Mouse (Mus musculus): ENCODE data around the gene Faxc. TPM values are rescaled to one million over a fixed set of nuclear protein-coding genes. Genes with fewer than 3 reads are reported as not detected.

The Faxc gene
- 20.9 and 21.4 TPM in 2 replicates for polyA plus RNA-seq (2014; fragmentation: Nextera tagmentation; extraction: Ambion mirVana)

DNA sequence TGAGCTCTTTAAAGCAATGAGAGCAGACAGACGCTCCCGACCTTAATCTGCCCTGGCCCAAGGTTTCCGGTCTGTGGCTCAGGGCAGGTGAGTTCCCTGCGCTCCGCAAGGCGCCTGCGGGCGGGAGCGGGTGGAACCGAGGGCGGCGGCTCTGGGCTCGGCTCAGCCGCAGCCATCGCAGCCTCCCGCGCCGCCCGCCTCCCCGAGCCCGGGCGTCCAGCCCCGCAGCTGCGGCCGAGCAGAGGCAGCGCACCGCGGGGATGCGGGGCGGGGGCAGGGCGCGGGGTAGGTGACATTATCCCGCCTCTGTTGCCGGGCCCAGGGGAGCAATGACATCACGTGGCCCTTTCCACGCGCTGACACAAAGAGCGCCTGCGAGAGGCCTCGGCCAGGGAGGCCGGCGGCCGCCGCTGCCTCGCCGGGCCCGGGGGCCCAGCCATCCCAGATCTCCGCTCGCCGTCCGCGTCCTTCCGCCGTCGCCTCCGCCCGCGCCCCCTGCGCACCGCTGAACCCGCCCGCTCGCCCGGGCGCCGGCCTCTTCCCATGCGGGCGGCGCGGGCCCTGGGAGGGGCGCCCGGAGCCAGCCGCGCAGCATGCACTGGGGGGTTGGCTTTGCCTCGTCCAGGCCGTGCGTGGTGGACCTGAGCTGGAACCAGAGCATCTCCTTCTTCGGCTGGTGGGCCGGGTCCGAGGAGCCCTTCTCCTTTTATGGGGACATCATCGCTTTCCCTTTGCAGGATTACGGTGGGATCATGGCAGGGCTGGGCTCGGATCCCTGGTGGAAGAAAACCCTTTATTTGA, at the start of gene Faxc:
TSS of gene Faxc (plus strand) at position 359 of the 801 bp plus-strand sequence.
- H3K4me3 ChIP-seq (ENCODE audit: low read depth, low read length) = peak within 1 kb of the TSS; percentile 76
- ATAC-seq (ENCODE audit: low FRiP score) = peak; percentile 92
- 1% methylated on average over 55 of the region's 83 CpGs for WGBS

DNA sequence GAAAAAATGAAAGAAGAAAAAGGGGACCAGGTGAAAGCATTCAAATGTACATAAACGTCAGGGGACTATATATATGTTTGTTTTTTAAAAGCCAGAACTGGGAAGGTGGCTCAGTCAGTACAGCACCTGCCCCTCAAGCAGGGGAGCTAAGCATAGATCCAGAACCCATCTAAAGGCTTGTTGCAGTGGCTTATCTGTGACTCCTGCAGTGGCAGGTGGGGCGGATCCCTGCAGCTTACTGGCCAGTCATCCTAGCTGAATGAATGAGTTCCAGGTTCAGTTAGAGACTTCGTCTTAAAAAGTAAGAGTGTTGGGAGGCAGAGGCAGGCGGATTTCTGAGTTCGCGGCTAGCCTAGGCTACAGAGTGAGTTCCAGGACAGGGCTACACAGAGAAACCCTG, 48.3 kb upstream of the Faxc start:
- H3K9me3 ChIP-seq (ENCODE audit: control insufficient read depth, low read length) = no peaks in the 10 kb centered on the region
- no peak overlapping the region for H3K27ac ChIP-seq (ENCODE audit: low read depth, low read length)
- ATAC-seq (ENCODE audit: low FRiP score) (no peak), DNase-seq (ENCODE audit: low spot score, missing footprints) (no peak)
- 92% methylated on average over 6 of the region's 6 CpGs for WGBS
- H3K4me3 ChIP-seq (ENCODE audit: low read depth, low read length) = no peak overlapping the region
- H3K4me2 ChIP-seq = no peak overlapping the region
- H3K36me3 ChIP-seq (ENCODE audit: control insufficient read depth, insufficient read depth, low read length) = no peaks in the 10 kb centered on the region
- H3K4me1 ChIP-seq (ENCODE audit: control insufficient read depth, insufficient read depth, low read length) = no peaks in the 10 kb centered on the region
- H3K27me3 ChIP-seq (ENCODE audit: control insufficient read depth, insufficient read depth, low read length) = no peaks in the 10 kb centered on the region
- no peak overlapping the region for H3K9ac ChIP-seq (ENCODE audit: low read length)

More for the DNA sequence above, at the start of gene Faxc:
- peak; percentile 97 for DNase-seq (ENCODE audit: low spot score, missing footprints)
- Histone ChIP-seq H3K4me2 (peak within 1 kb of the TSS; percentile 85), H3K9ac (ENCODE audit: low read length) (peak within 1 kb of the TSS; percentile 99), H3K27ac (ENCODE audit: low read depth, low read length) (peak within 1 kb of the TSS; percentile 80), H3K36me3 (ENCODE audit: control insufficient read depth, insufficient read depth, low read length) (no peaks in the 10 kb centered on the region), H3K27me3 (ENCODE audit: control insufficient read depth, insufficient read depth, low read length) (no peaks in the 10 kb centered on the region), H3K9me3 (ENCODE audit: control insufficient read depth, low read length) (no peaks in the 10 kb centered on the region), H3K4me1 (ENCODE audit: control insufficient read depth, insufficient read depth, low read length) (peaks cover 13% of the 10 kb centered on the region; the same call in 1 of the 2 replicates)

DNA sequence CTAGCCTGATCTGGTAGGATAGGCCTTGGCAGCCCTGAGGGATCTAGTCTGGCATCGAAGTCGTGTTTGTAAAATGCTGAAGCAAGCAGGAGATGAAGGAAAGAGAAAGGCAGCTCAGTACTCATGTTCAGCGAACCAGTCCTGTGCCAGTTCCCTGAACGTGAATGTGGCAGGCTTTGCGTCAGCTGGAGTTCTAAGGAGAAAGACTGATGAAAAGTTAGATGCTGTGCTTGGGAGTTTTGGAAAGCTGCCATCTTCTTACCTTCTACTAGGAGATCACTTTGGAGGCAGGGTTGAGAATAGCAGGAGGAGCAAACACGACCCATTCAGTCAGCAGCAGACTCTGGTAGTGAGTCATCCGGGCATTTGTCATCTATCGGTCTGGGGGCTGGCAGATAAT, 45.3 kb upstream of the Faxc start:
- Histone ChIP-seq H3K27ac (ENCODE audit: low read depth, low read length) (no peak overlapping the region), H3K9ac (ENCODE audit: low read length) (no peak overlapping the region), H3K27me3 (ENCODE audit: control insufficient read depth, insufficient read depth, low read length) (no peaks in the 10 kb centered on the region), H3K9me3 (ENCODE audit: control insufficient read depth, low read length) (no peaks in the 10 kb centered on the region), H3K36me3 (ENCODE audit: control insufficient read depth, insufficient read depth, low read length) (no peaks in the 10 kb centered on the region), H3K4me2 (no peak overlapping the region), H3K4me3 (ENCODE audit: low read depth, low read length) (no peak overlapping the region), H3K4me1 (ENCODE audit: control insufficient read depth, insufficient read depth, low read length) (no peaks in the 10 kb centered on the region)
- WGBS = 92% methylated on average over 8 of the region's 8 CpGs
- ATAC-seq (ENCODE audit: low FRiP score) (no peak), DNase-seq (ENCODE audit: low spot score, missing footprints) (no peak)

DNA sequence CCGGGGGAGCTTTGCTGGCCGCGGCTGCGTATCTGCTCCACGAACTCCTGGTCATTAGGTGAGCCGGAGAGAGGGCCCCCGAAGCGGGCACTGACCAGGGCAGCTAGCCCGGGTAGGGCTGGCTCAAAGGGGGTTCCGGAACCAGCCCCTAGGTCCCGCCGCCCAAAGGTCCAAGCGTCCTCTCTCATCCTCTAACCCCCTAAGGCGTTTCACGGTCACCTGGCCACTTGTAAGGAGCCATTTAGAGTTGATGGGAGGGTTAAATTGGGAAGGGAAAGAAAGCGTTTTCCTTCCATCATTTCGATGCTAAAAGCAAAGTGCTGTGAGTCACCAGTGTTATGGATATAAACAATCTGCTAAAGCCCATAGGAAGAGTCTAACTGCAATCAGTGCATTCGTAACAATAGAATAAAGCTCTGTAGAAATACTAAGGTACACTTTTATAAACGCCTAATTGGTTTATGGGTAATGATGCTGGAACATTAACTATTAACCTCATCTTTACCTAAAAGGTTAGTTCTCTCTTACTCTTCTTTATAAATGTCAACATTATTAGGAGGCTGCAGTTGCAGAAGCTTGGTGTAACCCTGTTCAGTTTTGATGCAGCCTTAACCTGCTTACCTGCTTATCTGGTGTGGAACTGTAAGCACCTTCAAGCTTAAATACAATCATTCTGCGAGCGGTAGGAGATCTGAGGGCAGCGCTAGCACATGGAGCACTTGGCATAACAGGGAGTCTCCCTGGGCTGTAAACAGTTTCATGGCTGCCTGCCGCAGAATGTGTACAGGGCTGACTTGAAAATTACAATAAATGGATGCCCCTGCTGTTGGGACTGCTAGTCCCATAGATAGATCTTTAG, 872 bp downstream of the Faxc start:
- DNase-seq (ENCODE audit: low spot score, missing footprints) (peak; percentile 90), ATAC-seq (ENCODE audit: low FRiP score) (peak; percentile 57)
- no peaks in the 10 kb centered on the region for H3K27me3 ChIP-seq (ENCODE audit: control insufficient read depth, insufficient read depth, low read length)
- peak overlapping the region; percentile 80 for H3K27ac ChIP-seq (ENCODE audit: low read depth, low read length)
- peak overlapping the region; percentile 76 for H3K4me3 ChIP-seq (ENCODE audit: low read depth, low read length)
- WGBS = 19% methylated on average over 23 of the region's 23 CpGs
- peak overlapping the region; percentile 99 for H3K9ac ChIP-seq (ENCODE audit: low read length)
- H3K4me1 ChIP-seq (ENCODE audit: control insufficient read depth, insufficient read depth, low read length) = peaks cover 13% of the 10 kb centered on the region; the same call in 1 of the 2 replicates
- no peaks in the 10 kb centered on the region for H3K9me3 ChIP-seq (ENCODE audit: control insufficient read depth, low read length)
- H3K4me2 ChIP-seq = peak overlapping the region; percentile 85
- H3K36me3 ChIP-seq (ENCODE audit: control insufficient read depth, insufficient read depth, low read length) = no peaks in the 10 kb centered on the region; the same call in 1 of the 2 replicates

DNA sequence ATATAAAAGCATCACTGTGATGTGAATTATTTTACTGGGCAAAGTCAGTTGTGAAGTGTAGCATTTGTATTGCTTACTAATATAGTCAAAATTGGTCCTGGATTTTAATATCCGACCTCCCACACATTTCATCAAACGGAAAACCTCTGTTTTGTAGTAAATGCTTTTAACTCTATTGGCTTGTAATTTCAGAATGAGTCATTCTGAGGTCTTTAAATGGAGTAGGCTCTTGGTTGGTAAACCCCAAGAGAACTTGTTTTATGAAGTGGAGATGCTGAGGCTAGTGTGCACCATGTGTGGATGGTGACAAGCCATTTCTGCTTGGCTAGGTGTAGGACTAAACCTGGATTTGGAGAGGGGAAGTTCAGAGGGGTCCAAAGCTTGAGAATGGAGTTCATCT, 4.2 kb downstream of the Faxc start:
- DNase-seq (ENCODE audit: low spot score, missing footprints) (no peak), ATAC-seq (ENCODE audit: low FRiP score) (no peak)
- peaks cover 13% of the 10 kb centered on the region; the same call in 1 of the 2 replicates for H3K4me1 ChIP-seq (ENCODE audit: control insufficient read depth, insufficient read depth, low read length)
- H3K27ac ChIP-seq (ENCODE audit: low read depth, low read length) = no peak overlapping the region
- no peak overlapping the region for H3K4me2 ChIP-seq
- no peak overlapping the region for H3K9ac ChIP-seq (ENCODE audit: low read length)
- 89% methylated on average over 2 of the region's 2 CpGs for WGBS
- no peaks in the 10 kb centered on the region for H3K27me3 ChIP-seq (ENCODE audit: control insufficient read depth, insufficient read depth, low read length)
- H3K4me3 ChIP-seq (ENCODE audit: low read depth, low read length) = no peak overlapping the region
- no peaks in the 10 kb centered on the region; the same call in 1 of the 2 replicates for H3K36me3 ChIP-seq (ENCODE audit: control insufficient read depth, insufficient read depth, low read length)
- no peaks in the 10 kb centered on the region for H3K9me3 ChIP-seq (ENCODE audit: control insufficient read depth, low read length)

DNA sequence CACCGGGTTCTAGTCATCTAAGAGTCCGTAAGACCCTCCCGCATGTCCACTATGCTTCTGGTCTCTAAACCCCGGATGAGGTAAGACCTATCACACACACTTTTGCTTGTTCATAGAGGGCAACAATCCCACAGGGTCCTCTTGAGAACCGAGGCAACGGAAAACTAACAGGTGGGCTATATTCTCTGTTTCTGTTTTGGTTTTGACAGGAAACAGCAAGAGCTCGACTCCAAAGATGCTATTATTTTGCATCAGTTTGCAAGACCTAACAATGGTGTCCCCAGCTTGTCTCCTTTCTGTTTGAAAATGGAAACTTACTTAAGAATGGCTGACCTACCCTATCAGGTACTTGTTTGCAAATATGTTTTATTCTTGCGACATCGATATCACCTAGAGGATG, 5.3 kb downstream of the Faxc start:
- H3K4me3 ChIP-seq (ENCODE audit: low read depth, low read length) = no peak overlapping the region
- 93% methylated on average over 9 of the region's 9 CpGs for WGBS
- ATAC-seq (ENCODE audit: low FRiP score) = no peak
- H3K9ac ChIP-seq (ENCODE audit: low read length) = no peak overlapping the region
- no peak overlapping the region for H3K27ac ChIP-seq (ENCODE audit: low read depth, low read length)
- H3K36me3 ChIP-seq (ENCODE audit: control insufficient read depth, insufficient read depth, low read length) = no peaks in the 10 kb centered on the region; the same call in 1 of the 2 replicates
- peaks cover 9% of the 10 kb centered on the region; the same call in 1 of the 2 replicates for H3K4me1 ChIP-seq (ENCODE audit: control insufficient read depth, insufficient read depth, low read length)
- no peak for DNase-seq (ENCODE audit: low spot score, missing footprints)
- no peaks in the 10 kb centered on the region for H3K27me3 ChIP-seq (ENCODE audit: control insufficient read depth, insufficient read depth, low read length)
- no peaks in the 10 kb centered on the region for H3K9me3 ChIP-seq (ENCODE audit: control insufficient read depth, low read length)
- H3K4me2 ChIP-seq = no peak overlapping the region

DNA sequence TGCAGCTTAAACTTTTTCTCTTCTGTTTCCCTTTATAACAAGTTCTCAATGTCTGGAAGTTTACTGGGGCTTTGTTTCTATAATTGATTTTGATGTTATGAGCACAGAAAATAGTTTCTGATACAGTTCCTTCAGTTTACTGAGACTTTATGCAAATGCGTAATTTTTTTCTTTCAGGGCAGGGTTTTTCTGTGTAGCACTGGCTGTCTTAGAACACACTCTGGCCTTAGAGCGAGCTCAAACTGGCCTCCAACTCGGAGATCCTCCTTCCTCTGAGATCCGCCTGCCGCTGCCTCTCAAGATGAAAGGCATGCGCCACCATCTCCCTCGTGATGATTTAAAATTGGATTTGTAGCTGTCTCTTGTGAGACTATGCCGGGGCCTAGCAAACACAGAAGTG, 6.8 kb downstream of the Faxc start:
- no peak overlapping the region for H3K27ac ChIP-seq (ENCODE audit: low read depth, low read length)
- 85% methylated on average over 8 of the region's 8 CpGs for WGBS
- H3K4me2 ChIP-seq = no peak overlapping the region
- H3K4me3 ChIP-seq (ENCODE audit: low read depth, low read length) = no peak overlapping the region
- H3K9ac ChIP-seq (ENCODE audit: low read length) = no peak overlapping the region
- ATAC-seq (ENCODE audit: low FRiP score) (no peak), DNase-seq (ENCODE audit: low spot score, missing footprints) (no peak)
- no peaks in the 10 kb centered on the region; the same call in 1 of the 2 replicates for H3K36me3 ChIP-seq (ENCODE audit: control insufficient read depth, insufficient read depth, low read length)
- H3K4me1 ChIP-seq (ENCODE audit: control insufficient read depth, insufficient read depth, low read length) = peaks cover 3% of the 10 kb centered on the region; the same call in 1 of the 2 replicates
- H3K9me3 ChIP-seq (ENCODE audit: control insufficient read depth, low read length) = no peaks in the 10 kb centered on the region
- no peaks in the 10 kb centered on the region for H3K27me3 ChIP-seq (ENCODE audit: control insufficient read depth, insufficient read depth, low read length)

DNA sequence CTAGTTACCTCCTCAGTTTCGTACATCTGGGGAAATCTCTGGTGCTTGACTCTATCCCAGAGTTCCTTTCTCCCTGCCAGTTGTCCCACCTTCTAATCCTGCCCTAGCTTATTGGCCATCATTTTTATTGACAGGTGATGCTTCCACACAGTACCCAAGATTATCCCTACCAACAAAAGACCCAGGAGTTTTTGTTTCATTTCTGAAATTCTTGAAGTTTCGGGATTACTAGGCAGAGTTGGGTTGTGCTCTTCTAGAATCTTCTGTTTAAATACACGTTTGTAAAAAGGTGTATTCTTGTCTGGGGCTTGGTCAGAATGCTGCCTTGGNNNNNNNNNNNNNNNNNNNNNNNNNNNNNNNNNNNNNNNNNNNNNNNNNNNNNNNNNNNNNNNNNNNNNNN, 13.5 kb downstream of the Faxc start:
- Histone ChIP-seq H3K27ac (ENCODE audit: low read depth, low read length) (no peak overlapping the region), H3K36me3 (ENCODE audit: control insufficient read depth, insufficient read depth, low read length) (no peaks in the 10 kb centered on the region), H3K9ac (ENCODE audit: low read length) (no peak overlapping the region), H3K4me3 (ENCODE audit: low read depth, low read length) (no peak overlapping the region), H3K4me1 (ENCODE audit: control insufficient read depth, insufficient read depth, low read length) (no peaks in the 10 kb centered on the region), H3K9me3 (ENCODE audit: control insufficient read depth, low read length) (no peaks in the 10 kb centered on the region), H3K27me3 (ENCODE audit: control insufficient read depth, insufficient read depth, low read length) (no peaks in the 10 kb centered on the region), H3K4me2 (no peak overlapping the region)
- WGBS = 80% methylated on average over 3 of the region's 3 CpGs
- DNase-seq (ENCODE audit: low spot score, missing footprints) (peak; percentile 31), ATAC-seq (ENCODE audit: low FRiP score) (no peak)

DNA sequence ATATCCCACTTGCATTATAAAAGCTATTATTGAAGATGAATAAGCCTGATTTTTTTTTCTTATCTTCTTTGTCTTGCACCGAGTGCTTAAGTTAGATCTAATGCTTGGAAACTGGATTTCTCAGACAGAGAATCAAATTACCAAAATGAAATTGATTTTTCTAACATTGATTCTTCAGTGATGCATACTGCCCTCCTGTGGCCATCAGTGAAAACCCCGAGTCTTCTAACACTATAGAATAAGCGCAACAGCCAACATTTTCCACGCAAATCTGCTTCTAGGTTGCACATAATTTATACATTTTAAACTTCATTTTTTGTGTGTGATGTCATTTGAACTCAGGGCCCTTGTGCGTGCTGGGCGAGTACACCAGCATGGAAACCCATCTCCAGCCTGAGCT, 20.3 kb downstream of the Faxc start:
- Histone ChIP-seq H3K4me2 (no peak overlapping the region), H3K27me3 (ENCODE audit: control insufficient read depth, insufficient read depth, low read length) (no peaks in the 10 kb centered on the region)

More for the DNA sequence above, 20.3 kb downstream of the Faxc start:
- no peaks in the 10 kb centered on the region for H3K4me1 ChIP-seq (ENCODE audit: control insufficient read depth, insufficient read depth, low read length)
- H3K9ac ChIP-seq (ENCODE audit: low read length) = no peak overlapping the region
- H3K27ac ChIP-seq (ENCODE audit: low read depth, low read length) = no peak overlapping the region
- H3K9me3 ChIP-seq (ENCODE audit: control insufficient read depth, low read length) = no peaks in the 10 kb centered on the region
- peak; percentile 93 for DNase-seq (ENCODE audit: low spot score, missing footprints)
- ATAC-seq (ENCODE audit: low FRiP score) = peak; percentile 33; the same call in 1 of the 2 replicates
- H3K36me3 ChIP-seq (ENCODE audit: control insufficient read depth, insufficient read depth, low read length) = no peaks in the 10 kb centered on the region
- WGBS = 46% methylated on average over 6 of the region's 6 CpGs
- no peak overlapping the region for H3K4me3 ChIP-seq (ENCODE audit: low read depth, low read length)
